8 mouse cellular contexts compared by ENCODE assay signal in the genomic region with DNA sequence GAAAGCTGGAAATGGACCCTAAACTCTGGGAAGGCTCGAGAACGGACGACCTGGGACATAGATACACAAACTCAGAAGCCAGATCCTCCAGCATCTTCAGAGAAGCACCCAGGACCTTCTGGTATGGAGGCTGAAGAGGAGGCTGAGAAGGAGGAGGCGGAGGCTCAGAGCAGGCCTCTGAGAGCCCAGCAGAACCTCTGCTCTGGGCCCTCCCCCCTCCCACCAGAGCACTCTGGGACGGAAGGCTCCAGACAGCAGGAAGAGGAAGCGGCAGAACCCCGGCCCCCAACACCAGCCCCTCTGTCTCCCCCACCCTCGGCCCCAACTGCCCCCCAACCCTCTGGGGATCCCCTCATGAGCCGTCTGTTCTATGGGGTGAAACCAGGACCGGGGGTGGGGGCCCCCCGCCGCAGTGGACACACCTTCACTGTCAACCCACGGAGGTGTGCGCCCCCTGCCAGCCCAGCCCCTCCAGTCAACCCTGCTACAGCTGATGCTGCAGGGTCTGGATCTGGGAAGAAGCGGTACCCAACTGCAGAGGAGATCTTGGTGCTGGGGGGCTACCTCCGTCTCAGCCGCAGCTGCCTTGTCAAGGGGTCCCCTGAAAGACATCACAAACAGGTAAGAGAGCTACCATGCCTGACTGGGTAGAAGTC. TPM values are rescaled to one million over a fixed set of nuclear protein-coding genes. Genes with fewer than 3 reads are reported as not detected.
DNase-seq lines count a peak whose midpoint lies in the region; ATAC-seq and TF ChIP-seq lines count a peak whose summit lies in the region.

No protein-coding gene starts in this region.

- H3K27ac ChIP-seq in spleen, adult 2 months (ENCODE audit: insufficient read depth, low read length), result peak overlapping the region; percentile 99
- H3K27ac ChIP-seq in embryonic fibroblast, embryonic 13.5 days (ENCODE audit: insufficient read depth, low read length), result peak overlapping the region; percentile 99
- H3K27ac ChIP-seq in hindbrain, embryonic 16.5 days (ENCODE audit: low read depth, low read length), result peak overlapping the region; percentile 54

- 0 out of 2 replicates have a peak, but pooled peaks have one; percentile 5 for ATAC-seq in hindbrain, embryonic 16.5 days
- peak; percentile 25; the same call in 1 of the 2 replicates for ATAC-seq in neutrophil, adult 5-6 weeks (ENCODE audit: extremely low read depth, insufficient number of reproducible peaks, low FRiP score, poor library complexity, severe bottlenecking)
- ATAC-seq in frontal cortex, adult (ENCODE audit: low TSS enrichment), result no peak

- TF ChIP-seq CTCF in spleen, adult 2 months (IDR thresholded peaks at IDR 0.05; ENCODE audit: extremely low read depth, insufficient read depth, insufficient read length, insufficient replicate concordance), result no peak
- no peak for TF ChIP-seq CTCF in embryonic fibroblast, embryonic 13.5 days (IDR thresholded peaks at IDR 0.05; ENCODE audit: borderline replicate concordance, insufficient read depth, low read length)

- WGBS in spleen, adult 2 months, result 1% methylated on average over 17 of the region's 17 CpGs
- WGBS in hindbrain, embryonic 16.5 days, result 22% methylated on average over 8 of the region's 17 CpGs

- H3K36me3 ChIP-seq in spleen, adult 2 months (ENCODE audit: control insufficient read depth, insufficient read depth, low read length), result peaks cover 10% of the 10 kb centered on the region
- peaks cover 4% of the 10 kb centered on the region for H3K36me3 ChIP-seq in hindbrain, embryonic 16.5 days (ENCODE audit: control insufficient read depth, insufficient read depth, low read length)

- peak in 1 of 2 experiments; percentile 73 for DNase-seq in spleen, adult 2 months (ENCODE audit: low read depth in 1 of 2, low spot score in 2 of 2)
- no peak for DNase-seq in spleen, postnatal 14 days (ENCODE audit: low spot score in 2 of 2)
- peak; percentile 56 to 60 for DNase-seq in lung, adult 18-20 months
- no peak for DNase-seq in layer of hippocampus, adult 8-10 months (ENCODE audit: low spot score in 2 of 2)

- H3K4me3 ChIP-seq in spleen, adult 2 months (ENCODE audit: extremely low read depth, insufficient read depth, insufficient read length), result peak overlapping the region; percentile 97
- peak overlapping the region; percentile 95 for H3K4me3 ChIP-seq in embryonic fibroblast, embryonic 13.5 days (ENCODE audit: insufficient read depth, low read length)
- peak overlapping the region; percentile 74 for H3K4me3 ChIP-seq in hindbrain, embryonic 16.5 days (ENCODE audit: low read length)

- TF ChIP-seq POLR2A in spleen, adult 2 months (IDR thresholded peaks at IDR 0.05; ENCODE audit: low read depth, low read length), result peak; percentile 36; the same call in 1 of the 2 replicates
- TF ChIP-seq POLR2A in embryonic fibroblast, embryonic 13.5 days (IDR thresholded peaks at IDR 0.05; ENCODE audit: low read depth, low read length), result peak; percentile 65

- H3K4me2 ChIP-seq in hindbrain, embryonic 16.5 days (ENCODE audit: low read length), result peak overlapping the region; percentile 95

- peak overlapping the region; percentile 95 for H3K9ac ChIP-seq in hindbrain, embryonic 16.5 days (ENCODE audit: low read depth, low read length)

- peaks cover 11% of the 10 kb centered on the region; the same call in 1 of the 2 replicates for H3K4me1 ChIP-seq in spleen, adult 2 months (ENCODE audit: control insufficient read depth, insufficient read depth, insufficient read length)
- H3K4me1 ChIP-seq in embryonic fibroblast, embryonic 13.5 days (ENCODE audit: control insufficient read depth, insufficient read depth, low read length), result peaks cover 11% of the 10 kb centered on the region
- H3K4me1 ChIP-seq in hindbrain, embryonic 16.5 days (ENCODE audit: control insufficient read depth, insufficient read depth, low read depth, low read length), result peaks cover 48% of the 10 kb centered on the region

- H3K9me3 ChIP-seq in hindbrain, embryonic 16.5 days (ENCODE audit: control insufficient read depth, low read length), result no peaks in the 10 kb centered on the region

- no peaks in the 10 kb centered on the region for H3K27me3 ChIP-seq in spleen, adult 2 months (ENCODE audit: control insufficient read depth, insufficient read depth, low read length)
- no peaks in the 10 kb centered on the region for H3K27me3 ChIP-seq in hindbrain, embryonic 16.5 days (replicated peaks; ENCODE audit: control insufficient read depth, insufficient read depth, low read length)

RNA-seq across cellular contexts. Expression of a gene that starts 2.9 kb away (rescaled TPM):
- 144 and 155 TPM in 2 replicates for polyA plus RNA-seq in spleen, adult 2 months (2012; rRNA removed)
- 92.1 and 115 TPM in 2 replicates for polyA plus RNA-seq in embryonic fibroblast, embryonic 13.5 days (2011; ENCODE audit: insufficient read length, low read depth, missing spikeins)
- polyA plus RNA-seq in hindbrain, embryonic 16.5 days (2015; fragmentation: Nextera tagmentation; extraction: Ambion mirVana), result 18.9 and 24.4 TPM in 2 replicates
- total RNA-seq in neutrophil, adult 5-6 weeks (2017), result 146 and 163 TPM in 2 replicates
- 10 to 100 TPM in 2 of 4 experiments, 1 to 10 TPM in 2; 6.5 to 19.5 (median 12.8) TPM for total RNA-seq in layer of hippocampus, adult 8-10 months (2022)

RNA-seq across cellular contexts. Expression of a gene that starts 7.2 kb away (rescaled TPM):
- 58.5 and 84.2 TPM in 2 replicates for polyA plus RNA-seq in spleen, adult 2 months (2012; rRNA removed)
- polyA plus RNA-seq in embryonic fibroblast, embryonic 13.5 days (2011; ENCODE audit: insufficient read length, low read depth, missing spikeins), result 9.8 and 15.5 TPM in 2 replicates
- polyA plus RNA-seq in hindbrain, embryonic 16.5 days (2015; fragmentation: Nextera tagmentation; extraction: Ambion mirVana), result 20.8 and 22.3 TPM in 2 replicates
- 42.5 and 45.6 TPM in 2 replicates for total RNA-seq in neutrophil, adult 5-6 weeks (2017)
- 1 to 10 TPM; 1.8 to 3.7 (median 1.9) TPM for total RNA-seq in layer of hippocampus, adult 8-10 months (2022)

RNA-seq across cellular contexts. Expression of a gene that starts 11.3 kb away (rescaled TPM):
- 79.1 and 85.7 TPM in 2 replicates for polyA plus RNA-seq in spleen, adult 2 months (2012; rRNA removed)
- 40.5 and 41.1 TPM in 2 replicates for polyA plus RNA-seq in embryonic fibroblast, embryonic 13.5 days (2011; ENCODE audit: insufficient read length, low read depth, missing spikeins)
- 25.0 and 33.3 TPM in 2 replicates for polyA plus RNA-seq in hindbrain, embryonic 16.5 days (2015; fragmentation: Nextera tagmentation; extraction: Ambion mirVana)
- total RNA-seq in neutrophil, adult 5-6 weeks (2017), result 106 and 121 TPM in 2 replicates
- 10 to 100 TPM; 28.3 to 35.3 (median 31.4) TPM for total RNA-seq in layer of hippocampus, adult 8-10 months (2022)

RNA-seq across cellular contexts. Expression of a gene that starts 27.0 kb away (rescaled TPM):
- 10.8 and 11.6 TPM in 2 replicates for polyA plus RNA-seq in spleen, adult 2 months (2012; rRNA removed)
- 30.4 and 31.8 TPM in 2 replicates for polyA plus RNA-seq in embryonic fibroblast, embryonic 13.5 days (2011; ENCODE audit: insufficient read length, low read depth, missing spikeins)
- polyA plus RNA-seq in hindbrain, embryonic 16.5 days (2015; fragmentation: Nextera tagmentation; extraction: Ambion mirVana), result 9.3 and 11.2 TPM in 2 replicates
- total RNA-seq in neutrophil, adult 5-6 weeks (2017), result 22.5 and 30.7 TPM in 2 replicates
- total RNA-seq in layer of hippocampus, adult 8-10 months (2022), result 10 to 100 TPM; 16.9 to 20.1 (median 18.3) TPM

RNA-seq across cellular contexts. Expression of a gene that starts 28.9 kb away (rescaled TPM):
- polyA plus RNA-seq in spleen, adult 2 months (2012; rRNA removed), result 35.4 and 39.9 TPM in 2 replicates
- polyA plus RNA-seq in embryonic fibroblast, embryonic 13.5 days (2011; ENCODE audit: insufficient read length, low read depth, missing spikeins), result 29.0 and 37.3 TPM in 2 replicates
- polyA plus RNA-seq in hindbrain, embryonic 16.5 days (2015; fragmentation: Nextera tagmentation; extraction: Ambion mirVana), result 67.4 and 77.4 TPM in 2 replicates
- 9.6 and 12.8 TPM in 2 replicates for total RNA-seq in neutrophil, adult 5-6 weeks (2017)
- total RNA-seq in layer of hippocampus, adult 8-10 months (2022), result 10 to 100 TPM; 45.9 to 61.4 (median 50.0) TPM

Comparison
In these comparisons a context has a peak if more than half of its experiments do, and no peak if none do; other contexts are left out.
1. DNase-seq: peak in lung, adult 18-20 months (2 of 2); none in spleen, postnatal 14 days (0 of 2) and layer of hippocampus, adult 8-10 months (0 of 2).
2. Peak in every context shown above with its lines, with median percentiles within 50 percentile points of each other: H3K27ac ChIP-seq and H3K4me3 ChIP-seq.